Mouse (Mus musculus): ENCODE measurements around the gene Gmcl1. TPM values are rescaled to one million over a fixed set of nuclear protein-coding genes. Genes with fewer than 3 reads are reported as not detected.

Gene Gmcl1
- total RNA-seq, 2 experiments from 2014 or later, result 4.4 to 5.4 TPM

- ATAC-seq (replicated peaks; ENCODE audit: low FRiP score, poor library complexity, severe bottlenecking), result no peak
Observed at GRCm38 (mm10) chr6:86667061-86667460, 66.1 kb downstream of the Gmcl1 start.

- ATAC-seq (replicated peaks; ENCODE audit: low FRiP score, poor library complexity, severe bottlenecking), result no peak
Observed at GRCm38 (mm10) chr6:86665560-86666307, 67.4 kb downstream of the Gmcl1 start.

GRCm38 (mm10) chr6:86665076-86665475 lies 68.1 kb downstream of the Gmcl1 start:
- ATAC-seq (replicated peaks; ENCODE audit: low FRiP score, poor library complexity, severe bottlenecking), result no peak

- peak; percentile 89 for ATAC-seq (replicated peaks; ENCODE audit: low FRiP score, poor library complexity, severe bottlenecking)
Observed at GRCm38 (mm10) chr6:86660161-86660877, 72.9 kb downstream of the Gmcl1 start.

GRCm38 (mm10) chr6:86658501-86658900 lies 74.7 kb downstream of the Gmcl1 start:
- no peak for ATAC-seq (replicated peaks; ENCODE audit: low FRiP score, poor library complexity, severe bottlenecking)

- no peak for ATAC-seq (replicated peaks; ENCODE audit: low FRiP score, poor library complexity, severe bottlenecking)
Observed at GRCm38 (mm10) chr6:86654270-86654916, 78.8 kb downstream of the Gmcl1 start.

GRCm38 (mm10) chr6:86653026-86653425 lies 80.2 kb downstream of the Gmcl1 start:
- ATAC-seq (replicated peaks; ENCODE audit: low FRiP score, poor library complexity, severe bottlenecking), result no peak

- no peak for ATAC-seq (replicated peaks; ENCODE audit: low FRiP score, poor library complexity, severe bottlenecking)
Observed at GRCm38 (mm10) chr6:86646143-86646542, 87.0 kb downstream of the Gmcl1 start.

- ATAC-seq (replicated peaks; ENCODE audit: low FRiP score, poor library complexity, severe bottlenecking), result no peak
Observed at GRCm38 (mm10) chr6:86645551-86645950, 87.6 kb downstream of the Gmcl1 start.

GRCm38 (mm10) chr6:86644775-86645400 lies 88.3 kb downstream of the Gmcl1 start:
- no peak for ATAC-seq (replicated peaks; ENCODE audit: low FRiP score, poor library complexity, severe bottlenecking)

Other genes with a start within 250 kb of the Gmcl1 start
- 83.2 and 88.2 TPM in 2 replicates for gene Pcbp1, start 207.1 kb downstream of the Gmcl1 start, total RNA-seq (2015; ENCODE audit: low replicate concordance)
- gene Pcbp1, start 207.1 kb downstream of the Gmcl1 start, total RNA-seq (2017; ENCODE audit: low replicate concordance), result 20.1 and 35.3 TPM in 2 replicates
- gene Asprv1, start 105.2 kb downstream of the Gmcl1 start, total RNA-seq (2015; ENCODE audit: low replicate concordance), result 6.1 and 10.2 TPM in 2 replicates
- gene Asprv1, start 105.2 kb downstream of the Gmcl1 start, total RNA-seq (2017; ENCODE audit: low replicate concordance), result 0.28 and 1.4 TPM in 2 replicates
- 323 and 336 TPM in 2 replicates for gene Mxd1, start 64.2 kb downstream of the Gmcl1 start, total RNA-seq (2015; ENCODE audit: low replicate concordance)
- 573 and 620 TPM in 2 replicates for gene Mxd1, start 64.2 kb downstream of the Gmcl1 start, total RNA-seq (2017; ENCODE audit: low replicate concordance)
- 22.4 and 32.1 TPM in 2 replicates for gene Snrnp27, start 48.9 kb downstream of the Gmcl1 start, total RNA-seq (2015; ENCODE audit: low replicate concordance)
- gene Snrnp27, start 48.9 kb downstream of the Gmcl1 start, total RNA-seq (2017; ENCODE audit: low replicate concordance), result 65.8 and 91.9 TPM in 2 replicates
- gene Anxa4, start 60.2 kb upstream of the Gmcl1 start, total RNA-seq (2015; ENCODE audit: low replicate concordance), result 3.7 and 5.9 TPM in 2 replicates
- 3.7 and 8.4 TPM in 2 replicates for gene Anxa4, start 60.2 kb upstream of the Gmcl1 start, total RNA-seq (2017; ENCODE audit: low replicate concordance)
- gene Aak1, start 116.1 kb upstream of the Gmcl1 start, total RNA-seq (2015; ENCODE audit: low replicate concordance), result 4.4 and 24.0 TPM in 2 replicates
- gene Aak1, start 116.1 kb upstream of the Gmcl1 start, total RNA-seq (2017; ENCODE audit: low replicate concordance), result 3.1 and 10.4 TPM in 2 replicates